Comparison of ENCODE assay signal across 22 mouse cellular contexts in the genomic region with DNA sequence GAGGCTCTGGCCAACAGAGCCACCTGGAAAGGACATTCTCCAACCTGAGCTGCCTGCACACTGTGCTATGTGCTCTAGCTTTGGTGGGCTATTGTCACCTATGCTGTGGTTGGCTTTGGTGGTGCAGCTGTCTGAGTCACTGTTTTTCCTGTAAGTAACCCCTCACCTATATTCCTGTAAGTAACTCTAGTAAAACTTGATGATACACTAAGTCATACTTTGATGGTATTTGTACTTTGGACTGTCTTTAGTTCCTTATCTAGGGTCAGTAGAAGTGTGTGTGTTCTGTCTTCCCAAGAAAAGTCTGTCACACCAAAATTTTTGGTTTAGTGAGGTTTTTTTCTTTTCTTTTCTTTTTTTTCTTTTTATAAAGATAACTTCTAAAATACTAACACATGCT. TPM values are rescaled to one million over a fixed set of nuclear protein-coding genes. Genes with fewer than 3 reads are reported as not detected.
DNase-seq lines count a peak whose midpoint lies in the region; ATAC-seq lines count a peak whose summit lies in the region.
"Had no signal": no experiment of that assay in that cellular context is flagged by ENCODE, and none has a peak within 500 bp of the region (broad histone marks: within the 10 kb centered on the region; RNA-seq: fewer than 3 reads in every experiment).

No protein-coding gene starts in this region.

- H3K36me3 ChIP-seq in intestine, embryonic 15.5 days, result no peaks in the 10 kb centered on the region
- no peaks in the 10 kb centered on the region for H3K36me3 ChIP-seq in intestine, embryonic 16.5 days (ENCODE audit: control insufficient read depth, insufficient read depth, low read length)
- no peaks in the 10 kb centered on the region for H3K36me3 ChIP-seq in hindbrain, embryonic 16.5 days (ENCODE audit: control insufficient read depth, insufficient read depth, low read length)
- H3K36me3 ChIP-seq: embryonic facial prominence, embryonic 13.5 days; embryonic facial prominence, embryonic 15.5 days; forebrain, embryonic 12.5 days had no signal

- H3K4me2 ChIP-seq in intestine, embryonic 15.5 days (replicated peaks), result no peak overlapping the region
- no peak overlapping the region for H3K4me2 ChIP-seq in intestine, embryonic 16.5 days (ENCODE audit: low read depth, low read length)
- H3K4me2 ChIP-seq in hindbrain, embryonic 16.5 days (ENCODE audit: low read length), result no peak overlapping the region
- H3K4me2 ChIP-seq: embryonic facial prominence, embryonic 13.5 days; embryonic facial prominence, embryonic 15.5 days; forebrain, embryonic 12.5 days had no signal

- H3K27ac ChIP-seq in intestine, embryonic 15.5 days, result no peak overlapping the region
- no peak overlapping the region for H3K27ac ChIP-seq in intestine, embryonic 16.5 days (ENCODE audit: low read length)
- no peak overlapping the region for H3K27ac ChIP-seq in hindbrain, embryonic 16.5 days (ENCODE audit: low read depth, low read length)
- H3K27ac ChIP-seq: embryonic facial prominence, embryonic 13.5 days; embryonic facial prominence, embryonic 15.5 days; forebrain, embryonic 10.5 days; forebrain, embryonic 12.5 days had no signal

- no peaks in the 10 kb centered on the region for H3K27me3 ChIP-seq in intestine, embryonic 15.5 days (replicated peaks)
- H3K27me3 ChIP-seq in intestine, embryonic 16.5 days (replicated peaks; ENCODE audit: control insufficient read depth, insufficient read depth, low read length), result no peaks in the 10 kb centered on the region
- no peaks in the 10 kb centered on the region for H3K27me3 ChIP-seq in hindbrain, embryonic 16.5 days (replicated peaks; ENCODE audit: control insufficient read depth, insufficient read depth, low read length)
- H3K27me3 ChIP-seq: embryonic facial prominence, embryonic 13.5 days; embryonic facial prominence, embryonic 15.5 days; forebrain, embryonic 12.5 days had no signal

- ATAC-seq in intestine, embryonic 15.5 days, result peak; percentile 73
- peak; percentile 70 for ATAC-seq in intestine, embryonic 16.5 days
- no peak for ATAC-seq in hindbrain, embryonic 16.5 days
- ATAC-seq: forebrain, embryonic 14.5 days; forebrain, embryonic 16.5 days had no signal

- no peaks in the 10 kb centered on the region for H3K9me3 ChIP-seq in intestine, embryonic 15.5 days
- no peaks in the 10 kb centered on the region for H3K9me3 ChIP-seq in intestine, embryonic 16.5 days (ENCODE audit: control insufficient read depth, low read length)
- H3K9me3 ChIP-seq in hindbrain, embryonic 16.5 days (ENCODE audit: control insufficient read depth, low read length), result no peaks in the 10 kb centered on the region; the same call in 1 of the 2 replicates
- H3K9me3 ChIP-seq: embryonic facial prominence, embryonic 13.5 days; embryonic facial prominence, embryonic 15.5 days; forebrain, embryonic 12.5 days had no signal

- DNase-seq in large intestine, adult 2 months (ENCODE audit: low read depth, low spot score), result peak; percentile 33
- DNase-seq in layer of hippocampus, adult 8-10 months (ENCODE audit: low spot score in 2 of 2), result no peak
- DNase-seq: adrenal gland, adult 2 months; adrenal gland, postnatal 10 days; adrenal gland, postnatal 25 days; cerebellum, adult 11 months; cerebellum, adult 18-20 months; cerebellum, adult 8-10 months; cerebellum, adult 9-11 months; cerebellum, postnatal 14 days; cerebellum, postnatal 36 days; embryo, embryonic 11 days had no signal

- no peak overlapping the region for H3K4me3 ChIP-seq in intestine, embryonic 15.5 days (replicated peaks)
- H3K4me3 ChIP-seq in intestine, embryonic 16.5 days (ENCODE audit: low read length), result no peak overlapping the region
- no peak overlapping the region for H3K4me3 ChIP-seq in hindbrain, embryonic 16.5 days (ENCODE audit: low read length)
- H3K4me3 ChIP-seq: embryonic facial prominence, embryonic 13.5 days; embryonic facial prominence, embryonic 15.5 days; erythroblast, embryonic 14.5 days; forebrain, embryonic 10.5 days; forebrain, embryonic 12.5 days had no signal

- peaks cover 11% of the 10 kb centered on the region for H3K4me1 ChIP-seq in intestine, embryonic 15.5 days (replicated peaks)
- H3K4me1 ChIP-seq in intestine, embryonic 16.5 days (ENCODE audit: control insufficient read depth, insufficient read depth, low read length), result peaks cover 18% of the 10 kb centered on the region
- H3K4me1 ChIP-seq in hindbrain, embryonic 16.5 days (ENCODE audit: control insufficient read depth, insufficient read depth, low read depth, low read length), result peaks cover 17% of the 10 kb centered on the region

- H3K9ac ChIP-seq in intestine, embryonic 15.5 days, result no peak overlapping the region
- H3K9ac ChIP-seq in intestine, embryonic 16.5 days (ENCODE audit: low read depth, low read length), result no peak overlapping the region
- no peak overlapping the region for H3K9ac ChIP-seq in hindbrain, embryonic 16.5 days (ENCODE audit: low read depth, low read length)
- H3K9ac ChIP-seq: embryonic facial prominence, embryonic 13.5 days; embryonic facial prominence, embryonic 15.5 days; forebrain, embryonic 12.5 days had no signal

RNA-seq across cellular contexts. Expression of gene Trio, which starts 49.3 kb away (rescaled TPM):
- polyA plus RNA-seq in intestine, embryonic 15.5 days (2015; fragmentation: Nextera tagmentation; extraction: Ambion mirVana), result 15.9 and 17.5 TPM in 2 replicates
- polyA plus RNA-seq in intestine, embryonic 16.5 days (2015; fragmentation: Nextera tagmentation; extraction: Ambion mirVana), result 12.2 and 13.4 TPM in 2 replicates
- 12.0 and 22.1 TPM in 2 replicates for polyA plus RNA-seq in large intestine, adult 2 months (2012; rRNA removed)
- 31.1 and 32.0 TPM in 2 replicates for polyA plus RNA-seq in hindbrain, embryonic 16.5 days (2015; fragmentation: Nextera tagmentation; extraction: Ambion mirVana)
- 100 to 1,000 TPM; 242 to 353 (median 293) TPM for total RNA-seq in layer of hippocampus, adult 8-10 months (2022)
